Mouse (Mus musculus): ENCODE results near the gene Adgrg2.

Adgrg2 gene

GRCm38 (mm10) chrX:160502048-160503041 lies 111.9 kb downstream of the Adgrg2 start, which contains the start of gene Phka2:
Gene Phka2 (plus strand): TSS chrX:160502166.
- peak; percentile 52 for DNase-seq (ENCODE audit: low spot score)

- DNase-seq (ENCODE audit: low spot score), result no peak
Observed at GRCm38 (mm10) chrX:160509046-160509445, 118.6 kb downstream of the Adgrg2 start.

- no peak for DNase-seq (ENCODE audit: low spot score)
Observed at GRCm38 (mm10) chrX:160510197-160510596, 119.7 kb downstream of the Adgrg2 start.

DNA sequence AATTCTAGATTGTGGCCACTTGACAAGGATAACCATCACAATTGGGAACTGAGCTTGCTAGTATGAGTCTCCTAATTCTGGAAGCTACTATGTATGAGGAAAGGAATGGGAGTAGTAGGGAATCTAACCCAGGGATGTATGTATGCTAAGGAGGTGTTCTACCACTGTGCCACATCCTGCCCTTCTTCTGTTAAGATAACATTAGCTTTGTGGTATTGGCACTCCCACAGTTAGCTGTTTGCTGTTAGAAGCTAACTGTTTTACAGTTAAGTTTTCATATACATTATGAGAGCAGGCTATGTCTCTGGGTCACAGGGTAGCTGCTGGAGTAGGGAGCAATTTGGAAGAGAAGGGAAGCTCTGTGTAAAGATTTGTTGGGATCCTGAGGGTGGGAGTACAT lies 125.5 kb downstream of the Adgrg2 start:
- no peak for DNase-seq (ENCODE audit: low spot score)

DNA sequence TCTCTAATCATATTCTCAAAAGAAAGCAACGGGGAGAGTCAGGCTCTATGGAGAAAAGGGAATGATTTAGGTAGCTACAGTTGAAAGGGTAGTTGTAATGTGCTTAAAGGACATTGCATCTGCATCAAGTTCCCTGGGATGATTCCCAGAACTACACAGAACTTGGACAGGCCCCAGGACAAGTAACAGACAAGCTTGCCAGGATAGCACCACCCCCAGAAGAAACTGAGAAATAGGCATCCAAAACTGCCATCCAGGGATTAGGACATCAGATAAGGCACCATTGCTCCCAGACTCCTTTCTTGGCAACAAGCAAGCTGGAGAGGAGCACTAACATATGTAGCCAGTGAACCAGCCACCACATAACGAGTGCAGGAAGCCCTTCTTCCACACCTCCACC lies 152.3 kb downstream of the Adgrg2 start:
- DNase-seq (ENCODE audit: low spot score), result no peak
